Mouse (Mus musculus) lung, postnatal 0 days (tissue): Measurements from ENCODE around the gene Krtap16-1. TPM values are rescaled to one million over a fixed set of nuclear protein-coding genes. Genes with fewer than 3 reads are reported as not detected.
A peak's percentile ranks its signal among the peaks of the same experiment; 100 is the strongest.

Experiments
- ATAC-seq: fragments of 200-750 bp; cut with Nextera tagmentation; 2 replicates; pipeline ENCODE4 v1.8.0; 2017; ENCODE audit warnings: moderate library complexity
- DNase-seq: peaks from one replicate; pipeline ENCODE4 v3.0.0-alpha.2; 2016; ENCODE audit warnings: low spot score
- H3K27ac ChIP-seq: fragments of 300-500 bp; sonication (generic); 2 replicates; pipeline ENCODE4 v1.5.1; 2014; ENCODE audit warnings: antibody characterized with exemption, mild to moderate bottlenecking, low read length, mixed read lengths
- H3K27me3 ChIP-seq: fragments of 300-500 bp; sonication (generic); replicated peaks from 2 replicates; pipeline ENCODE4 v1.6.1; 2014; ENCODE audit warnings: low read length, mixed read lengths; ENCODE audit not compliant: insufficient read depth
- H3K36me3 ChIP-seq: fragments of 300-500 bp; sonication (generic); 2 replicates; pipeline ENCODE4 v1.6.1; 2014; ENCODE audit warnings: low read length, mixed read lengths; ENCODE audit not compliant: insufficient read depth
- H3K4me1 ChIP-seq: fragments of 300-500 bp; sonication (generic); 2 replicates; pipeline ENCODE4 v1.6.1; 2014; ENCODE audit warnings: antibody characterized with exemption, low read depth, low read length, mixed read lengths; ENCODE audit not compliant: insufficient read depth
- H3K4me2 ChIP-seq: fragments of 300-500 bp; sonication (generic); replicated peaks from 2 replicates; pipeline ENCODE4 v1.6.1; 2014; ENCODE audit warnings: low read depth, mild to moderate bottlenecking, low read length, moderate library complexity, mixed read lengths
- H3K4me3 ChIP-seq: fragments of 300-500 bp; sonication (generic); 2 replicates; pipeline ENCODE4 v1.5.1; 2014; ENCODE audit warnings: low read depth, low read length
- H3K9ac ChIP-seq: fragments of 300-500 bp; sonication (generic); replicated peaks from 2 replicates; pipeline ENCODE4 v1.6.1; 2014; ENCODE audit warnings: low read depth, mild to moderate bottlenecking
- H3K9me3 ChIP-seq: fragments of 300-500 bp; sonication (generic); 2 replicates; pipeline ENCODE4 v1.6.1; 2016; ENCODE audit warnings: low read length, mixed read lengths
- CTCF ChIP-seq: IDR thresholded peaks from 2 replicates; pipeline ENCODE4 v1.5.1; 2016; ENCODE audit warnings: antibody characterized with exemption, mild to moderate bottlenecking
- EP300 ChIP-seq: IDR thresholded peaks from 2 replicates; pipeline ENCODE4 v1.6.1; 2016; ENCODE audit warnings: antibody characterized with exemption, mild to moderate bottlenecking, control low read depth
- WGBS: fragments of 180-500 bp; shearing (Covaris S2); extraction: QIAGEN DNeasy Blood & Tissue Kit; methylation state at CpG from one replicate; pipeline ENCODE4 v1.1.7; 2014; 5-methylcytosine and 5-hydroxymethylcytosine counted together
- polyA plus RNA-seq: library from polyadenylated mRNA; unstranded; fragments of >200 nt; fragmentation: Nextera tagmentation; extraction: Ambion mirVana; gene quantifications from 2 replicates; pipeline ENCODE4 v1.2.1, GENCODE M21; 2015

The Krtap16-1 gene
- polyA plus RNA-seq, 1 experiment from 2014 or later = not detected

DNA sequence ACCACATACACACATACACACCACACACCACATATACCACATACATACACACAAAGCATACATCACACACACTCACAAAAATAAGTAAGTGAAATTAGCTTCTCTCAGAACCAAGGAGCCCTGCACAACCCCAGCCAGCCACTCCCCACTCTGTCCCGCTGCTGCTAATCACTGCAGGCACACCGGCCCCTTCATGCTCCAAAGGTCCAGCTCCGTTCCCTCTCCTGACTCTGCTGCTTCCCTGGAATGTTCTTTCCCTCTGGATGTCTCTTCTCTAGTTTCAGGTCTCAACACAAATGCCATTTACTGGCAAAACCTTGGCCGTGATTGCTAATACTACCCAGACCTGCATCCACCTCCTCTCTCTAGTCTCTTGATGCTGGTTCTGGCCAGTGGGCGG is 24.3 kb upstream of the Krtap16-1 start:
- DNase-seq (no peak), ATAC-seq (no peak)

DNA sequence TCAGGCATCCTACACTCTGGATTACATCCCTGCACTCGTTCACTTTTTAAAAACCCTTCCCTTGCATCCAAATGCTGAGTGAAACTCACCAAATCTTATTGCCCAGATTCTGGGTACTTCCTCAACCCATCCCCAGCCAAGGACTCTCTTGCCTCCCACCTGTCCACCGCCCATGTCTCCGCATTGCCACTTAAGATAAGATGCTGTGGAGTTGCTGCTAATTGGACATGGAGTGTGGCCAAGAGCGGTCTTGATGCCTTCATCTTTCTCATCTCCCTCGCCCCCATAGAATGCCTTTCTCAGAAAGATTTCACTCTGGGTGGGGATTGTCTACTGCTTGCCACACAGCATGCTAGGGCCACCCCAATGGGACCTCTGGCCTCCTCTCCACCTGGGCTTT is 21.9 kb upstream of the Krtap16-1 start:
- H3K36me3 ChIP-seq = no peaks in the 10 kb centered on the region
- no peaks in the 10 kb centered on the region for H3K27me3 ChIP-seq
- H3K27ac ChIP-seq = no peak overlapping the region
- DNase-seq (no peak), ATAC-seq (no peak)
- H3K9me3 ChIP-seq = no peaks in the 10 kb centered on the region
- H3K9ac ChIP-seq = no peak overlapping the region
- H3K4me1 ChIP-seq = no peaks in the 10 kb centered on the region
- no peak overlapping the region for H3K4me3 ChIP-seq
- no peak overlapping the region for H3K4me2 ChIP-seq
- TF ChIP-seq EP300 (no peak), CTCF (no peak)
- WGBS = 86% methylated on average over 5 of the region's 5 CpGs

More for the DNA sequence above, 24.3 kb upstream of the Krtap16-1 start:
- TF ChIP-seq EP300 (no peak), CTCF (no peak)
- Histone ChIP-seq H3K27me3 (no peaks in the 10 kb centered on the region), H3K9me3 (no peaks in the 10 kb centered on the region), H3K4me2 (no peak overlapping the region), H3K36me3 (no peaks in the 10 kb centered on the region), H3K9ac (no peak overlapping the region), H3K4me3 (no peak overlapping the region), H3K27ac (no peak overlapping the region), H3K4me1 (no peaks in the 10 kb centered on the region)
- 81% methylated on average over 5 of the region's 5 CpGs for WGBS

DNA sequence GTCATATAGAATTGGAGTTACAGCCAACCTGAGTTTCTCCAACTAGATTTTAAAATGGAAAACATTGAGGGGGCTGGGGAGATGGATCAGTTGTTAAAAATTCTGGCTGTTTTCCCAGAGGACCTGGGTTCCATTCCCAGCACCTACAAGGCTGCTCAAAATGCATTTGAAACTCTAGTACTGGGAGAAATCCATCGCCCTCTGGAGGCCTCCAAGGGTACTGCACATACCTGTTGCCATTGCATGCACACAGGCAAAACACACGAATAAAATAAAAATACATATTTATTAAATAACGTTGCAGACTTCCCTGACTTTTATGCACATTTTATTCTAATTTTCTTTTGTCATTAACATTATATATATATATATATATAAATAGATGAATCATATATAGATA is 20.2 kb upstream of the Krtap16-1 start:
- TF ChIP-seq CTCF (peak; percentile 54), EP300 (no peak)
- Histone ChIP-seq H3K9ac (no peak overlapping the region), H3K9me3 (no peaks in the 10 kb centered on the region), H3K36me3 (no peaks in the 10 kb centered on the region), H3K4me1 (no peaks in the 10 kb centered on the region), H3K4me3 (no peak overlapping the region), H3K27ac (no peak overlapping the region), H3K4me2 (no peak overlapping the region), H3K27me3 (no peaks in the 10 kb centered on the region)
- 56% methylated on average over 3 of the region's 3 CpGs for WGBS
- DNase-seq (no peak), ATAC-seq (no peak)

DNA sequence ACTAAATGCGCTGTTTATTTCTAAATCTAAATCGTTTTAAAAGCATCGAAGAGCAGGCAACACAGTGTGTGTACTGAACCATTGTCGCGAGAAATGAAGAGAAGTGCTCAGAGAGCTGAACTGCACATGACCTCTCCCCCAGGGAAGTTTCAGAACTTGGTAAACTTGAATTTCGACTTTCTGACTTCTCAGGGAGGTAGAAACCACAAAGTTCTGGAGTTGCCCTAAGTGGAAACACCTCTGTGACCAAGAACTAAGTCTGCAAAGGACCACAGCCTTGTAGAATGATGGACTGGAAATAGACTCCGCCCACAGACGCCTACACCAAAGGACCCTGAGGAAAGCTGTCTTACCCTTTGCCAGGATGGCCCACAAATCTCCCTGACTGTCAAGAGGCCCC is 19.5 kb upstream of the Krtap16-1 start:
- Histone ChIP-seq H3K4me1 (no peaks in the 10 kb centered on the region), H3K4me3 (no peak overlapping the region), H3K36me3 (no peaks in the 10 kb centered on the region), H3K9me3 (no peaks in the 10 kb centered on the region), H3K4me2 (no peak overlapping the region), H3K27me3 (no peaks in the 10 kb centered on the region), H3K9ac (no peak overlapping the region), H3K27ac (no peak overlapping the region)
- peak; percentile 55 for ATAC-seq
- TF ChIP-seq EP300 (no peak), CTCF (no peak)
- 54% methylated on average over 8 of the region's 8 CpGs for WGBS
- DNase-seq = peak; percentile 54

DNA sequence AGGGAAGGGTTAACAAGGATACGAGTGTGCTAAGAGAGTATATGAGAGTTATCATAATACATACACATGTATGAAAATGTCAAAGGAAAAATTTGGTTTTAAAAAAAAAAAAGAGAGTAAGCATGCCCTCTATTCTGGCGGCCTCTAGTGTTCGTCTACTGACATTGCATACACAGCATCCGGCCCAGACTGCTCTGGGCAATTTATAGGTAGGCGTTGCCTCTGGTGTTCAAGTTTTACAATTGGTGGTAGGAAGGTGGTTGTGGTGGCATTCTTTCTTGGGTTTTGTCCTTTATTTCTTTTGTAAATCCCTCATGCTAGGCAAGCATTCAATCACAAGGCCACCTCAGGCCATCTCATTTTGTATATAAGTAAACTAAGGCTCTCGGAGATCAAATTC is 18.4 kb upstream of the Krtap16-1 start:
- Histone ChIP-seq H3K9me3 (no peaks in the 10 kb centered on the region), H3K4me2 (no peak overlapping the region), H3K9ac (no peak overlapping the region), H3K4me3 (no peak overlapping the region), H3K4me1 (no peaks in the 10 kb centered on the region), H3K27me3 (no peaks in the 10 kb centered on the region), H3K36me3 (no peaks in the 10 kb centered on the region), H3K27ac (no peak overlapping the region)
- no peak for ATAC-seq
- no peak for TF ChIP-seq EP300
- peak; percentile 86 for TF ChIP-seq CTCF
- DNase-seq = peak; percentile 79
- 20% methylated on average over 6 of the region's 6 CpGs for WGBS

DNA sequence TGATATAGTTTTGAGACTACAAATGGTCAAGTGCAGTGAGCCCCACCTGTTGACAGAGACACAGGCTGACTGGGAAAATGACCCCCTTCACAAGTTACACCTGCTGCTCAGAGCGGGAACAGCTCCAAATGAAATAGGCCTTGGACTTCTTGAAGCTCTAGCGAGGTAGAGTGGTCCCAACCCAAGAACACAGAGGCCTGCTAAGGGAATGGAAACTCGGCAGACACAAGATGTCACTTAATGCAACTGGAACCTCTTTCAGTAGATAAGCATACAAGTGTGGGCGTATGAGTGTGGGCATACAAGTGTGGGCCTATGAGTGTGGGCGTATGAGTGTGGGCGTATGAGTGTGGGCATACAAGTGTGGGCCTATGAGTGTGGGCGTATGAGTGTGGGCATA is 12.7 kb upstream of the Krtap16-1 start:
- DNase-seq (no peak), ATAC-seq (0 out of 2 replicates have a peak, but pooled peaks have one; percentile 17)
- Histone ChIP-seq H3K9me3 (no peaks in the 10 kb centered on the region), H3K4me3 (no peak overlapping the region), H3K9ac (no peak overlapping the region), H3K4me1 (no peaks in the 10 kb centered on the region), H3K27me3 (no peaks in the 10 kb centered on the region), H3K27ac (no peak overlapping the region), H3K36me3 (no peaks in the 10 kb centered on the region), H3K4me2 (no peak overlapping the region)
- 65% methylated on average over 7 of the region's 7 CpGs for WGBS
- TF ChIP-seq CTCF (no peak), EP300 (no peak)

DNA sequence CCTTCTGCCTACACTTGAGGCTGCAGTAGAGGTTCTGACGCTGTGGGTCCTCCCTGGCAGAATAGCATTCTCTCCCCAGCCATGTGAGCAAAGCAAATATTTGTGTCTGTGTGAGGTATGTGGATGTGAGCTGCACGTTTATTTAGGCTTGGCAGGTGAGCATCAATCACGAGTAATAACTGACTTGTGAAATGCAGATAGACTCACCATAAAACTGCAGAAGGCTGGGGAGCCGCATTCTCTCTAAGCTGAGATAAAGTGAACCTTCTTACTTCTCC is 7.9 kb upstream of the Krtap16-1 start:
- no peak overlapping the region for H3K9ac ChIP-seq
- DNase-seq = peak; percentile 18
- no peak overlapping the region for H3K27ac ChIP-seq
- no peak for TF ChIP-seq EP300
- no peak for TF ChIP-seq CTCF
- ATAC-seq = peak; percentile 75
- no peaks in the 10 kb centered on the region for H3K27me3 ChIP-seq
- H3K9me3 ChIP-seq = no peaks in the 10 kb centered on the region
- H3K4me1 ChIP-seq = no peaks in the 10 kb centered on the region
- H3K36me3 ChIP-seq = no peaks in the 10 kb centered on the region
- no peak overlapping the region for H3K4me2 ChIP-seq
- H3K4me3 ChIP-seq = no peak overlapping the region
- WGBS = 25% methylated on average over 4 of the region's 4 CpGs
